In the genomic region with DNA sequence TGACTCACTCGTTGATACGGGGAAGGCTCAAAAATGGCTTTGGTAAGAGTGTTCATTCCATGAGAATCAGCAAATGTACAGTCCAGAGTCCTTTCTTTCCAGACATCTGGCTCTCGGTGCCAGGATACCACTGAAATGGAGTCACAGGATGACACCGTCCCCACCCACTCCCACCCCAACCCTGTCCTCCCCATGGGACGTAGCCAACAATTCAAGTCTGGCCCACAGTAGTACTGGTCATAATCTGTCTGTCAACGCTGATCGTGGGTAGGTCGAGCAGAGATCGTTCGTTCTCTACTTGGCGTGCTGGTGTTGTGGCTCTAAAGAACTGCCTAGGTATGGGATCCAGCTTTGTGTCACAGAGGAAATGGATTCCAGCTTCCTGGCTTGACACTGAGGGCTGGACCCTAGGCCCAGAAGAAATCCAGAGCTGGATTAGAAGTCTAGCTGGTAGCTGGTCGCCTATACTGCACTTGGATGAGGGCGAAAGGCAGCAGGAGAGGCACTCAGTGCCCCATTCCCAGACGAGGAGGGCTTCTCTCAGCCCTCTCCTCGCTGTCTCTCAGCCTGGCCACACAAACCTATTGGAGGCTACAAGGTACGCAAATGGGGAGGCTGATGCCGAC, we compare ENCODE assay signal across 17 mouse cellular contexts. TPM values are rescaled to one million over a fixed set of nuclear protein-coding genes. Genes with fewer than 3 reads are reported as not detected.
DNase-seq lines count a peak whose midpoint lies in the region; ATAC-seq and TF ChIP-seq lines count a peak whose summit lies in the region.
"Had no signal": no experiment of that assay in that cellular context is flagged by ENCODE, and none has a peak within 500 bp of the region (broad histone marks: within the 10 kb centered on the region; RNA-seq: fewer than 3 reads in every experiment).

No protein-coding gene starts in this region.

- no peak overlapping the region for H3K4me3 ChIP-seq in neural tube, embryonic 14.5 days (ENCODE audit: low read depth, low read length)
- H3K4me3 ChIP-seq in neural tube, embryonic 15.5 days (replicated peaks), result no peak overlapping the region
- H3K4me3 ChIP-seq in small intestine, adult 2 months (ENCODE audit: low read depth, low read length), result peak overlapping the region; percentile 13; the same call in 1 of the 2 replicates
- H3K4me3 ChIP-seq: midbrain, embryonic 13.5 days had no signal

- no peak for TF ChIP-seq POLR2A in small intestine, adult 2 months (IDR thresholded peaks at IDR 0.05; ENCODE audit: low read depth, low read length)

- no peak for ATAC-seq in neural tube, embryonic 14.5 days (ENCODE audit: low read depth)
- ATAC-seq in neural tube, embryonic 15.5 days (ENCODE audit: low FRiP score), result no peak
- ATAC-seq: forebrain, postnatal 0 days; midbrain, embryonic 13.5 days had no signal

- H3K9me3 ChIP-seq in neural tube, embryonic 14.5 days (ENCODE audit: control insufficient read depth, low read length), result no peaks in the 10 kb centered on the region
- no peaks in the 10 kb centered on the region for H3K9me3 ChIP-seq in neural tube, embryonic 15.5 days (replicated peaks)
- H3K9me3 ChIP-seq: midbrain, embryonic 13.5 days had no signal

- no peaks in the 10 kb centered on the region for H3K4me1 ChIP-seq in neural tube, embryonic 14.5 days (ENCODE audit: control insufficient read depth, insufficient read depth, low read length)
- H3K4me1 ChIP-seq in neural tube, embryonic 15.5 days, result peaks cover 4% of the 10 kb centered on the region
- peaks cover 55% of the 10 kb centered on the region for H3K4me1 ChIP-seq in small intestine, adult 2 months (ENCODE audit: control insufficient read depth, insufficient read depth, insufficient read length, low read length)
- H3K4me1 ChIP-seq: midbrain, embryonic 13.5 days had no signal

- 0 out of 2 replicates have a peak overlapping the region, but pooled peaks have one; percentile 16 for H3K9ac ChIP-seq in neural tube, embryonic 14.5 days (replicated peaks; ENCODE audit: low read depth, low read length)
- H3K9ac ChIP-seq in neural tube, embryonic 15.5 days (replicated peaks), result no peak overlapping the region
- H3K9ac ChIP-seq: forebrain, postnatal 0 days; midbrain, embryonic 13.5 days had no signal

- no peak overlapping the region for H3K4me2 ChIP-seq in neural tube, embryonic 14.5 days (ENCODE audit: low read depth, low read length)
- no peak overlapping the region for H3K4me2 ChIP-seq in neural tube, embryonic 15.5 days
- H3K4me2 ChIP-seq: heart, embryonic 11.5 days; midbrain, embryonic 13.5 days had no signal

- no peaks in the 10 kb centered on the region for H3K27me3 ChIP-seq in neural tube, embryonic 14.5 days (ENCODE audit: control insufficient read depth, insufficient read depth, low read length)
- no peaks in the 10 kb centered on the region for H3K27me3 ChIP-seq in neural tube, embryonic 15.5 days (replicated peaks)
- no peaks in the 10 kb centered on the region for H3K27me3 ChIP-seq in small intestine, adult 2 months (ENCODE audit: control insufficient read depth, insufficient read depth, low read length)
- H3K27me3 ChIP-seq: midbrain, embryonic 13.5 days had no signal

- no peak overlapping the region for H3K27ac ChIP-seq in neural tube, embryonic 14.5 days (ENCODE audit: low read depth, low read length)
- H3K27ac ChIP-seq in neural tube, embryonic 15.5 days (replicated peaks), result no peak overlapping the region
- H3K27ac ChIP-seq in small intestine, adult 2 months (ENCODE audit: insufficient read depth, low read depth, low read length), result peak overlapping the region; percentile 68
- H3K27ac ChIP-seq: midbrain, embryonic 13.5 days had no signal

- no peak for TF ChIP-seq CTCF in small intestine, adult 2 months (IDR thresholded peaks at IDR 0.05; ENCODE audit: extremely low read depth, insufficient read length, insufficient replicate concordance, low read depth, low read length)

- H3K36me3 ChIP-seq in neural tube, embryonic 14.5 days (ENCODE audit: control insufficient read depth, insufficient read depth, low read length), result no peaks in the 10 kb centered on the region
- no peaks in the 10 kb centered on the region for H3K36me3 ChIP-seq in neural tube, embryonic 15.5 days
- no peaks in the 10 kb centered on the region for H3K36me3 ChIP-seq in small intestine, adult 2 months (ENCODE audit: control insufficient read depth, insufficient read depth, low read length)
- H3K36me3 ChIP-seq: midbrain, embryonic 13.5 days had no signal

- peak; percentile 30 for DNase-seq in MN1 (ENCODE audit: low spot score)
- DNase-seq in liver, result peak; percentile 4
- DNase-seq in layer of hippocampus, adult 11-12 months (ENCODE audit: low spot score), result no peak
- DNase-seq in urinary bladder, postnatal 4 days (ENCODE audit: low spot score in 2 of 2), result no peak
- DNase-seq in right cerebral cortex, adult 2 months (ENCODE audit: low spot score in 2 of 2), result no peak
- DNase-seq: adrenal gland, postnatal 10 days; cerebellum, adult 9-11 months; forebrain, postnatal 0 days; kidney, postnatal 10 days; layer of hippocampus, postnatal 36 days; lung, postnatal 4 days; thymus, postnatal 4 days had no signal

- WGBS in neural tube, embryonic 14.5 days, result 86% methylated on average over 17 of the region's 17 CpGs
- 87% methylated on average over 17 of the region's 17 CpGs for WGBS in neural tube, embryonic 15.5 days
- 89% methylated on average over 17 of the region's 17 CpGs for WGBS in small intestine, adult 2 months

RNA-seq across cellular contexts. Expression of a gene that starts 41.6 kb away (rescaled TPM):
- polyA plus RNA-seq in neural tube, embryonic 14.5 days (2014; fragmentation: Nextera tagmentation; extraction: Ambion mirVana), result 6.1 and 10.6 TPM in 2 replicates
- 8.1 and 12.6 TPM in 2 replicates for polyA plus RNA-seq in neural tube, embryonic 15.5 days (2015; fragmentation: Nextera tagmentation; extraction: Ambion mirVana)
- polyA plus RNA-seq in small intestine, adult 2 months (2012; rRNA removed), result 28.0 and 66.3 TPM in 2 replicates

Comparison
In these comparisons a context has a peak if more than half of its experiments do, and no peak if none do; other contexts are left out.
1. DNase-seq: peak in MN1 (single experiment) and liver (single experiment); none in layer of hippocampus, adult 11-12 months (single experiment), urinary bladder, postnatal 4 days (0 of 2) and right cerebral cortex, adult 2 months (0 of 2).